Mouse (Mus musculus) megakaryocyte progenitor cell, adult 5-6 weeks (primary cell): ENCODE data around the gene Olfr1395. TPM values are rescaled to one million over a fixed set of nuclear protein-coding genes. Genes with fewer than 3 reads are reported as not detected.

ENCODE experiments used
- ATAC-seq: replicated peaks from 2 replicates; pipeline ENCODE4 v1.8.0; 2016; ENCODE audit warnings: mild to moderate bottlenecking, moderate TSS enrichment, inconsistent platforms; ENCODE audit not compliant: poor library complexity
- total RNA-seq, 2 experiments: library from RNA; stranded (forward) in 1 of 2; stranded (reverse) in 1 of 2; fragments of 157-497, 149-512 nt in 1 of 2; fragments of 200-1000 nt in 1 of 2; gene quantifications; 2 replicates each; pipeline versions ENCODE4 v1.2.3 to v1.2.4; 2015 to 2017

Olfr1395 gene
- total RNA-seq (2015) (not detected in 2 replicates), total RNA-seq (2017) (not detected in 2 replicates)

GRCm38 (mm10) chr11:49141974-49142373 is at the start of gene Olfr1395:
Gene Olfr1395 (plus strand): TSS chr11:49142274.
- ATAC-seq: no peak

- peak; percentile 27; the same call in 1 of the 2 replicates for ATAC-seq
Measured at GRCm38 (mm10) chr11:49092786-49093185, 49.3 kb upstream of the Olfr1395 start.

- ATAC-seq: no peak
Measured at GRCm38 (mm10) chr11:49093861-49094660, 48.0 kb upstream of the Olfr1395 start.

- ATAC-seq: no peak
Measured at GRCm38 (mm10) chr11:49095367-49095766, 46.7 kb upstream of the Olfr1395 start.

- ATAC-seq: peak; percentile 81
Measured at GRCm38 (mm10) chr11:49100409-49100808, 41.7 kb upstream of the Olfr1395 start.

GRCm38 (mm10) chr11:49101500-49101899 is 40.6 kb upstream of the Olfr1395 start:
- peak; percentile 50 for ATAC-seq

GRCm38 (mm10) chr11:49103047-49103693 is 38.9 kb upstream of the Olfr1395 start:
- peak; percentile 83 for ATAC-seq

- no peak for ATAC-seq
Measured at GRCm38 (mm10) chr11:49105752-49106151, 36.3 kb upstream of the Olfr1395 start.

- no peak for ATAC-seq
Measured at GRCm38 (mm10) chr11:49107650-49108537, 34.2 kb upstream of the Olfr1395 start.

GRCm38 (mm10) chr11:49108833-49109232 is 33.2 kb upstream of the Olfr1395 start:
- ATAC-seq: peak; percentile 89

- ATAC-seq: no peak
Measured at GRCm38 (mm10) chr11:49111000-49111399, 31.1 kb upstream of the Olfr1395 start.

- 0 out of 2 replicates have a peak, but pooled peaks have one; percentile 20 for ATAC-seq
Measured at GRCm38 (mm10) chr11:49112624-49113219, 29.4 kb upstream of the Olfr1395 start.

GRCm38 (mm10) chr11:49114158-49114557 is 27.9 kb upstream of the Olfr1395 start:
- ATAC-seq: no peak

GRCm38 (mm10) chr11:49114774-49115173 is 27.3 kb upstream of the Olfr1395 start, which contains the start of gene Olfr1396:
Gene Olfr1396 (minus strand): TSS chr11:49114874.
- no peak for ATAC-seq

GRCm38 (mm10) chr11:49119635-49120034 is 22.4 kb upstream of the Olfr1395 start:
- no peak for ATAC-seq

- no peak for ATAC-seq
Measured at GRCm38 (mm10) chr11:49124169-49124568, 17.9 kb upstream of the Olfr1395 start.

GRCm38 (mm10) chr11:49154077-49154476 is 12.0 kb downstream of the Olfr1395 start, which contains the start of gene Olfr1394:
Gene Olfr1394 (plus strand): TSS chr11:49154377.
- ATAC-seq: no peak

GRCm38 (mm10) chr11:49156821-49157814 is 15.0 kb downstream of the Olfr1395 start:
- peak; percentile 67 for ATAC-seq
